Mouse (Mus musculus) stomach, embryonic 15.5 days (tissue): ENCODE measurements around the gene Adamts9. TPM values are rescaled to one million over a fixed set of nuclear protein-coding genes. Genes with fewer than 3 reads are reported as not detected.

ENCODE experiments used
- ATAC-seq: fragments of 200-750 bp; cut with Nextera tagmentation; 2 replicates; pipeline ENCODE4 v1.8.0; 2017; ENCODE audit warnings: low read depth, moderate number of reproducible peaks, moderate TSS enrichment; ENCODE audit not compliant: insufficient read depth, low FRiP score
- H3K27ac ChIP-seq: fragments of 300-500 bp; sonication (generic); 2 replicates; pipeline ENCODE4 v1.5.1; 2015; ENCODE audit warnings: mild to moderate bottlenecking, inconsistent platforms
- H3K27me3 ChIP-seq: fragments of 300-500 bp; sonication (generic); replicated peaks from 2 replicates; pipeline ENCODE4 v1.6.1; 2015; ENCODE audit warnings: inconsistent platforms
- H3K36me3 ChIP-seq: fragments of 300-500 bp; sonication (generic); 2 replicates; pipeline ENCODE4 v1.6.1; 2015; ENCODE audit warnings: inconsistent platforms
- H3K4me1 ChIP-seq: fragments of 300-500 bp; sonication (generic); 2 replicates; pipeline ENCODE4 v1.6.1; 2015; ENCODE audit warnings: inconsistent platforms
- H3K4me2 ChIP-seq: fragments of 300-500 bp; sonication (generic); 2 replicates; pipeline ENCODE4 v1.6.1; 2015; ENCODE audit warnings: mild to moderate bottlenecking, inconsistent platforms
- H3K4me3 ChIP-seq: fragments of 300-500 bp; sonication (generic); replicated peaks from 2 replicates; pipeline ENCODE4 v1.5.1; 2015; ENCODE audit warnings: inconsistent platforms
- H3K9ac ChIP-seq: fragments of 300-500 bp; sonication (generic); 2 replicates; pipeline ENCODE4 v1.6.1; 2015; ENCODE audit warnings: inconsistent platforms
- H3K9me3 ChIP-seq: fragments of 300-500 bp; sonication (generic); 2 replicates; pipeline ENCODE4 v1.6.1; 2016; ENCODE audit warnings: inconsistent platforms
- WGBS: fragments of 180-500 bp; shearing (Covaris S2); methylation state at CpG from one replicate; pipeline ENCODE4 v1.1.7; 2015; 5-methylcytosine and 5-hydroxymethylcytosine counted together
- polyA plus RNA-seq: library from polyadenylated mRNA; unstranded; fragments of >200 nt; fragmentation: Nextera tagmentation; extraction: Ambion mirVana; gene quantifications from 2 replicates; pipeline ENCODE4 v1.2.1, GENCODE M21; 2015

Adamts9 gene
- 30.6 and 45.2 TPM in 2 replicates for polyA plus RNA-seq

GRCm38 (mm10) chr6:92943057-92943781 is at the start of gene Adamts9:
Gene Adamts9, minus strand, starts transcription at chr6:92943492.
- Histone ChIP-seq H3K9ac (peak within 1 kb of the TSS; percentile 53), H3K27ac (peak within 1 kb of the TSS; percentile 89), H3K27me3 (no peaks in the 10 kb centered on the region), H3K4me2 (peak within 1 kb of the TSS; percentile 89), H3K4me1 (peaks cover 6% of the 10 kb centered on the region; the same call in 1 of the 2 replicates), H3K9me3 (no peaks in the 10 kb centered on the region), H3K36me3 (no peaks in the 10 kb centered on the region), H3K4me3 (peak within 1 kb of the TSS; percentile 69)
- WGBS, result under 1% methylated on average over 63 of the region's 68 CpGs
- peak; percentile 84 for ATAC-seq

GRCm38 (mm10) chr6:92991616-92992015 is 48.3 kb upstream of the Adamts9 start:
- 25% methylated on average over 1 of the region's 1 CpGs for WGBS

GRCm38 (mm10) chr6:92988620-92988998 is 45.3 kb upstream of the Adamts9 start:
- Histone ChIP-seq H3K27me3 (no peaks in the 10 kb centered on the region), H3K4me1 (no peaks in the 10 kb centered on the region), H3K36me3 (no peaks in the 10 kb centered on the region), H3K9ac (no peak overlapping the region), H3K9me3 (no peaks in the 10 kb centered on the region), H3K27ac (no peak overlapping the region), H3K4me3 (no peak overlapping the region), H3K4me2 (no peak overlapping the region)
- WGBS, result 79% methylated on average over 10 of the region's 10 CpGs
- ATAC-seq, result no peak

More at GRCm38 (mm10) chr6:92991616-92992015, 48.3 kb upstream of the Adamts9 start:
- Histone ChIP-seq H3K9ac (no peak overlapping the region), H3K4me3 (no peak overlapping the region), H3K4me1 (no peaks in the 10 kb centered on the region), H3K27ac (no peak overlapping the region), H3K27me3 (no peaks in the 10 kb centered on the region), H3K9me3 (no peaks in the 10 kb centered on the region), H3K36me3 (no peaks in the 10 kb centered on the region), H3K4me2 (no peak overlapping the region)
- no peak for ATAC-seq

- WGBS, result 62% methylated on average over 14 of the region's 14 CpGs
Observed at GRCm38 (mm10) chr6:92987846-92988619, 44.7 kb upstream of the Adamts9 start.

GRCm38 (mm10) chr6:92987366-92987765 is 44.1 kb upstream of the Adamts9 start:
- no peaks in the 10 kb centered on the region for H3K36me3 ChIP-seq
- WGBS, result 83% methylated on average over 9 of the region's 9 CpGs
- no peak overlapping the region for H3K27ac ChIP-seq
- ATAC-seq, result no peak
- no peaks in the 10 kb centered on the region for H3K4me1 ChIP-seq
- no peak overlapping the region for H3K4me3 ChIP-seq
- H3K27me3 ChIP-seq, result no peaks in the 10 kb centered on the region
- no peak overlapping the region for H3K4me2 ChIP-seq
- no peaks in the 10 kb centered on the region for H3K9me3 ChIP-seq
- no peak overlapping the region for H3K9ac ChIP-seq

More at GRCm38 (mm10) chr6:92987846-92988619, 44.7 kb upstream of the Adamts9 start:
- H3K9me3 ChIP-seq, result no peaks in the 10 kb centered on the region
- no peak for ATAC-seq
- H3K27ac ChIP-seq, result no peak overlapping the region
- H3K27me3 ChIP-seq, result no peaks in the 10 kb centered on the region
- no peaks in the 10 kb centered on the region for H3K4me1 ChIP-seq
- H3K4me3 ChIP-seq, result no peak overlapping the region
- H3K36me3 ChIP-seq, result no peaks in the 10 kb centered on the region
- H3K9ac ChIP-seq, result no peak overlapping the region
- no peak overlapping the region for H3K4me2 ChIP-seq

GRCm38 (mm10) chr6:92983421-92983820 is 40.1 kb upstream of the Adamts9 start:
- Histone ChIP-seq H3K4me1 (no peaks in the 10 kb centered on the region), H3K9ac (no peak overlapping the region), H3K27me3 (no peaks in the 10 kb centered on the region), H3K9me3 (no peaks in the 10 kb centered on the region), H3K27ac (no peak overlapping the region), H3K4me3 (no peak overlapping the region), H3K4me2 (no peak overlapping the region), H3K36me3 (no peaks in the 10 kb centered on the region)
- WGBS, result 60% methylated on average over 7 of the region's 7 CpGs
- ATAC-seq, result no peak

- H3K36me3 ChIP-seq, result no peaks in the 10 kb centered on the region
- no peak overlapping the region for H3K27ac ChIP-seq
- 79% methylated on average over 7 of the region's 7 CpGs for WGBS
Observed at GRCm38 (mm10) chr6:92981451-92982186, 38.3 kb upstream of the Adamts9 start.

GRCm38 (mm10) chr6:92973340-92973739 is 30.0 kb upstream of the Adamts9 start:
- no peaks in the 10 kb centered on the region for H3K27me3 ChIP-seq
- no peak overlapping the region for H3K27ac ChIP-seq
- no peak overlapping the region for H3K9ac ChIP-seq
- no peak for ATAC-seq
- H3K4me3 ChIP-seq, result no peak overlapping the region
- no peak overlapping the region for H3K4me2 ChIP-seq
- no peaks in the 10 kb centered on the region for H3K4me1 ChIP-seq
- WGBS, result 86% methylated on average over 3 of the region's 3 CpGs
- H3K36me3 ChIP-seq, result no peaks in the 10 kb centered on the region
- no peaks in the 10 kb centered on the region for H3K9me3 ChIP-seq

More at GRCm38 (mm10) chr6:92981451-92982186, 38.3 kb upstream of the Adamts9 start:
- Histone ChIP-seq H3K27me3 (no peaks in the 10 kb centered on the region), H3K4me3 (no peak overlapping the region), H3K9ac (no peak overlapping the region), H3K4me1 (no peaks in the 10 kb centered on the region), H3K9me3 (no peaks in the 10 kb centered on the region), H3K4me2 (no peak overlapping the region)
- no peak for ATAC-seq

GRCm38 (mm10) chr6:92968718-92969117 is 25.4 kb upstream of the Adamts9 start:
- no peak overlapping the region for H3K9ac ChIP-seq
- no peak overlapping the region for H3K4me3 ChIP-seq
- no peak for ATAC-seq
- H3K36me3 ChIP-seq, result no peaks in the 10 kb centered on the region
- no peak overlapping the region for H3K4me2 ChIP-seq
- H3K27ac ChIP-seq, result no peak overlapping the region
- H3K4me1 ChIP-seq, result no peaks in the 10 kb centered on the region
- H3K9me3 ChIP-seq, result no peaks in the 10 kb centered on the region
- 64% methylated on average over 3 of the region's 3 CpGs for WGBS
- H3K27me3 ChIP-seq, result no peaks in the 10 kb centered on the region

- no peaks in the 10 kb centered on the region for H3K27me3 ChIP-seq
- H3K4me2 ChIP-seq, result no peak overlapping the region
- no peaks in the 10 kb centered on the region for H3K36me3 ChIP-seq
- ATAC-seq, result no peak
- H3K4me3 ChIP-seq, result no peak overlapping the region
- no peak overlapping the region for H3K9ac ChIP-seq
- 70% methylated on average over 3 of the region's 3 CpGs for WGBS
- H3K4me1 ChIP-seq, result no peaks in the 10 kb centered on the region
- H3K9me3 ChIP-seq, result no peaks in the 10 kb centered on the region
- no peak overlapping the region for H3K27ac ChIP-seq
Observed at GRCm38 (mm10) chr6:92968216-92968615, 24.9 kb upstream of the Adamts9 start.

- Histone ChIP-seq H3K9me3 (no peaks in the 10 kb centered on the region), H3K4me3 (no peak overlapping the region), H3K27me3 (no peaks in the 10 kb centered on the region), H3K27ac (no peak overlapping the region), H3K36me3 (no peaks in the 10 kb centered on the region), H3K4me1 (no peaks in the 10 kb centered on the region), H3K9ac (no peak overlapping the region), H3K4me2 (no peak overlapping the region)
- 72% methylated on average over 3 of the region's 3 CpGs for WGBS
- no peak for ATAC-seq
Observed at GRCm38 (mm10) chr6:92962966-92963365, 19.7 kb upstream of the Adamts9 start.

- H3K36me3 ChIP-seq, result no peaks in the 10 kb centered on the region
- WGBS, result 90% methylated on average over 6 of the region's 6 CpGs
- H3K4me2 ChIP-seq, result no peak overlapping the region
- no peak for ATAC-seq
- no peak overlapping the region for H3K9ac ChIP-seq
- no peak overlapping the region for H3K27ac ChIP-seq
- H3K27me3 ChIP-seq, result no peaks in the 10 kb centered on the region
- no peaks in the 10 kb centered on the region for H3K4me1 ChIP-seq
- no peak overlapping the region for H3K4me3 ChIP-seq
- H3K9me3 ChIP-seq, result no peaks in the 10 kb centered on the region
Observed at GRCm38 (mm10) chr6:92960997-92961396, 17.7 kb upstream of the Adamts9 start.
